Mouse (Mus musculus): ENCODE measurements at regions not wholly inside any gene's neighbourhood (a gene's known extent, or its start where the extent isn't known, plus 50 kb on each side); places are given as distances from the start of the nearest gene placed in this dataset.

- no peak for TF ChIP-seq CTCF (IDR thresholded peaks at IDR 0.05)
- TF ChIP-seq EP300 (IDR thresholded peaks at IDR 0.05) = no peak
Observed at GRCm38 (mm10) chr16:52726120-52726844, 272.4 kb upstream of the Alcam start.

Data from lung, postnatal 0 days (tissue).